Mouse (Mus musculus) spleen, postnatal 14 days (tissue): ENCODE measurements around the gene Trim67.

Experiments used
- DNase-seq, 2 experiments: peaks; one replicate each; pipeline ENCODE4 v3.0.0; 2021 to 2022; ENCODE audit warnings: low spot score in 2 of 2

Gene Trim67

GRCm38 (mm10) chr8:124872690-124873089 lies 79.8 kb downstream of the Trim67 start:
- DNase-seq = no peak

GRCm38 (mm10) chr8:124878141-124878540 lies 85.2 kb downstream of the Trim67 start:
- no peak for DNase-seq

- no peak for DNase-seq
These were observed 86.1 kb downstream of the Trim67 start for GRCm38 (mm10) chr8:124878946-124879526.
